Mouse (Mus musculus) neural tube, embryonic 14.5 days (tissue): ENCODE data around the gene Nr5a2. TPM values are rescaled to one million over a fixed set of nuclear protein-coding genes. Genes with fewer than 3 reads are reported as not detected.
"Not testable (repeated sequence)": the region's sequence is repeated elsewhere in the genome, so short reads cannot be mapped to it uniquely, and the experiment has no call there.

ENCODE experiments used
- ATAC-seq: fragments of 200-750 bp; cut with Nextera tagmentation; 2 replicates; pipeline ENCODE4 v1.8.0; 2017; ENCODE audit warnings: low read depth, mild to moderate bottlenecking, moderate TSS enrichment, moderate library complexity
- H3K27ac ChIP-seq: fragments of 300-500 bp; sonication (generic); 2 replicates; pipeline ENCODE4 v1.5.1; 2014; ENCODE audit warnings: low read depth, mild to moderate bottlenecking, control low read depth, low read length, moderate library complexity, mixed read lengths
- H3K27me3 ChIP-seq: fragments of 300-500 bp; sonication (generic); 2 replicates; pipeline ENCODE4 v1.6.1; 2014; ENCODE audit warnings: low read length; ENCODE audit not compliant: control insufficient read depth, insufficient read depth
- H3K36me3 ChIP-seq: fragments of 300-500 bp; sonication (generic); 2 replicates; pipeline ENCODE4 v1.6.1; 2014; ENCODE audit warnings: low read length, mixed read lengths; ENCODE audit not compliant: control insufficient read depth, insufficient read depth
- H3K4me1 ChIP-seq: fragments of 300-500 bp; sonication (generic); 2 replicates; pipeline ENCODE4 v1.6.1; 2014; ENCODE audit warnings: low read length; ENCODE audit not compliant: control insufficient read depth, insufficient read depth
- H3K4me2 ChIP-seq: fragments of 300-500 bp; sonication (generic); 2 replicates; pipeline ENCODE4 v1.6.1; 2014; ENCODE audit warnings: mild to moderate bottlenecking, low read depth, low read length, control low read depth
- H3K4me3 ChIP-seq: fragments of 300-500 bp; sonication (generic); 2 replicates; pipeline ENCODE4 v1.5.1; 2014; ENCODE audit warnings: low read depth, low read length, control low read depth, mixed read lengths
- H3K9ac ChIP-seq: fragments of 300-500 bp; sonication (generic); replicated peaks from 2 replicates; pipeline ENCODE4 v1.6.1; 2014; ENCODE audit warnings: low read depth, mild to moderate bottlenecking, control low read depth, low read length, mixed read lengths
- H3K9me3 ChIP-seq: fragments of 300-500 bp; sonication (generic); 2 replicates; pipeline ENCODE4 v1.6.1; 2016; ENCODE audit warnings: low read length; ENCODE audit not compliant: control insufficient read depth
- WGBS: fragments of 180-500 bp; shearing (Covaris S2); extraction: QIAGEN DNeasy Blood & Tissue Kit; methylation state at CpG from one replicate; pipeline ENCODE4 v1.1.7; 2014; 5-methylcytosine and 5-hydroxymethylcytosine counted together
- polyA plus RNA-seq: library from polyadenylated mRNA; unstranded; fragments of >200 nt; fragmentation: Nextera tagmentation; extraction: Ambion mirVana; gene quantifications from 2 replicates; pipeline ENCODE4 v1.2.1, GENCODE M21; 2014

Nr5a2 gene
- polyA plus RNA-seq, 1 experiment from 2014 or later, result 1.4 TPM

DNA sequence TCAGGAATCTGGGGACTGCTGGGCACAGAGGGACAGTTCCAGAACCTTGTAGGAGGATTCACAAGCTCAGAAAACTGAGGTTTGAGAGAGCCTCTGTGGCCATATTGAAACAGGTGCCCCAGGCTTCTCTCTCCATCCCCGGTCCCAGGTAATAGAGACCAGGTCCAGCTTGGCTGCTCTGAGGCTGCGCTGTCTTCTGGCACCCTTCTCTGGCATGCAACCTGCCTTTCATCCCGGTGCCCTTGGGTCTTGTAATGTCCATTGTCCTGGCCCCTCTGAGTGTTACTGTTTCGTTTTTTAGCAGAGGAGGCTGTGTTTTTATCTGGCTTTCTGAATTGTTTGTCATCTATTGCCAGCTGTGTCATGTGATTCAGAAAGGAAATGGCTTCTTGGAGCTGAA lies 136.4 kb downstream of the Nr5a2 start:
- no peaks in the 10 kb centered on the region for H3K36me3 ChIP-seq
- H3K27ac ChIP-seq, result no peak overlapping the region
- no peak overlapping the region for H3K4me3 ChIP-seq
- no peaks in the 10 kb centered on the region for H3K9me3 ChIP-seq
- no peak overlapping the region for H3K4me2 ChIP-seq
- ATAC-seq, result no peak
- no peaks in the 10 kb centered on the region for H3K27me3 ChIP-seq
- 72% methylated on average over 4 of the region's 4 CpGs for whole genome bisulfite sequencing
- no peak overlapping the region for H3K9ac ChIP-seq
- no peaks in the 10 kb centered on the region for H3K4me1 ChIP-seq

DNA sequence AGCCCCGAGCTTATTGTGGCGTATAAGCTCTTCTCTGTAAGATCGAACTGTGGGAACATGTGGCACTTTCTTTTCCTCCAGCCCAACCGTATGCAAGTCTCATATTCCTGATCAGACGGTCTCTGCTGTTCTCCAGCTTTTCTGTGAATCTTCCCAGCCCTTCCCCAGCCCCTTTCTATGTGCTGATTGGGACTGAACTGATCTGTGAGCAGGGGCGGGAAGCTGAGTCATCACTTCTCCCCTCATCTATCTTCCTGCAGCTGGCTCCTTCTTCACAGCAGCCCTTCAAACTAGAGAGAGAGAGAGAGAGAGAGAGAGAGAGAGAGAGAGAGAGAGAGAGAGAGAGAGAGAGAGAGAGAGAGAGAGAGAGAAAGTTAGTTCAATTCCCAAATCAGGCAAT lies 159.6 kb downstream of the Nr5a2 start:
- Histone ChIP-seq H3K4me2 (no peak overlapping the region), H3K9me3 (no peaks in the 10 kb centered on the region), H3K27ac (no peak overlapping the region), H3K27me3 (no peaks in the 10 kb centered on the region), H3K9ac (no peak overlapping the region), H3K36me3 (no peaks in the 10 kb centered on the region), H3K4me3 (no peak overlapping the region), H3K4me1 (no peaks in the 10 kb centered on the region)
- WGBS, result 82% methylated on average over 6 of the region's 6 CpGs
- ATAC-seq, result no peak

- H3K36me3 ChIP-seq, result no peaks in the 10 kb centered on the region
- no peak overlapping the region for H3K9ac ChIP-seq
- no peaks in the 10 kb centered on the region for H3K4me1 ChIP-seq
- H3K9me3 ChIP-seq, result no peaks in the 10 kb centered on the region
- H3K27me3 ChIP-seq, result no peaks in the 10 kb centered on the region
- ATAC-seq, result no peak
- 54% methylated on average over 17 of the region's 17 CpGs for WGBS
- H3K4me3 ChIP-seq, result no peak overlapping the region
- no peak overlapping the region for H3K4me2 ChIP-seq
- no peak overlapping the region for H3K27ac ChIP-seq
Measured at GRCm38 (mm10) chr1:136796361-136797090, 163.7 kb downstream of the Nr5a2 start.

- 96% methylated on average over 12 of the region's 12 CpGs for WGBS
- not testable (repeated sequence) for H3K27ac ChIP-seq, H3K4me2 ChIP-seq, H3K9me3 ChIP-seq, H3K36me3 ChIP-seq, H3K27me3 ChIP-seq, H3K4me1 ChIP-seq, H3K4me3 ChIP-seq, ATAC-seq, H3K9ac ChIP-seq
Measured at GRCm38 (mm10) chr1:136792957-136793883, 167.0 kb downstream of the Nr5a2 start.
